Mouse (Mus musculus) forebrain, embryonic 13.5 days (tissue): ENCODE data around the gene Xntrpc. TPM values are rescaled to one million over a fixed set of nuclear protein-coding genes. Genes with fewer than 3 reads are reported as not detected.

Experiments
- ATAC-seq: fragments of 200-750 bp; cut with Nextera tagmentation; 2 replicates; pipeline ENCODE4 v1.8.0; 2017
- H3K27ac ChIP-seq: fragments of 300-500 bp; sonication (generic); 2 replicates; pipeline ENCODE4 v1.5.1; 2015; ENCODE audit warnings: inconsistent platforms, mild to moderate bottlenecking, moderate library complexity
- H3K27me3 ChIP-seq: fragments of 300-500 bp; sonication (generic); 2 replicates; pipeline ENCODE4 v1.6.1; 2015; ENCODE audit warnings: mild to moderate bottlenecking, inconsistent platforms
- H3K36me3 ChIP-seq: fragments of 300-500 bp; sonication (generic); 2 replicates; pipeline ENCODE4 v1.6.1; 2015; ENCODE audit warnings: mild to moderate bottlenecking, inconsistent platforms; ENCODE audit not compliant: poor library complexity, severe bottlenecking
- H3K4me1 ChIP-seq: fragments of 300-500 bp; sonication (generic); 2 replicates; pipeline ENCODE4 v1.6.1; 2015; ENCODE audit warnings: inconsistent platforms
- H3K4me2 ChIP-seq: fragments of 300-500 bp; sonication (generic); 2 replicates; pipeline ENCODE4 v1.6.1; 2015; ENCODE audit warnings: inconsistent platforms, mild to moderate bottlenecking, moderate library complexity
- H3K4me3 ChIP-seq: fragments of 300-500 bp; sonication (generic); 2 replicates; pipeline ENCODE4 v1.5.1; 2015; ENCODE audit warnings: mild to moderate bottlenecking, inconsistent platforms
- H3K9ac ChIP-seq: fragments of 300-500 bp; sonication (generic); 2 replicates; pipeline ENCODE4 v1.6.1; 2015; ENCODE audit warnings: mild to moderate bottlenecking, inconsistent platforms
- H3K9me3 ChIP-seq: fragments of 300-500 bp; sonication (generic); replicated peaks from 2 replicates; pipeline ENCODE4 v1.6.1; 2016; ENCODE audit warnings: inconsistent platforms
- WGBS: fragments of 180-500 bp; shearing (Covaris S2); methylation state at CpG from one replicate; pipeline ENCODE4 v1.1.7; 2015; 5-methylcytosine and 5-hydroxymethylcytosine counted together
- polyA plus RNA-seq: library from polyadenylated mRNA; unstranded; fragments of >200 nt; fragmentation: Nextera tagmentation; extraction: Ambion mirVana; gene quantifications from 2 replicates; pipeline ENCODE4 v1.2.1, GENCODE M21; 2015

Gene Xntrpc
- polyA plus RNA-seq, 1 experiment from 2014 or later: 1.8 TPM

DNA sequence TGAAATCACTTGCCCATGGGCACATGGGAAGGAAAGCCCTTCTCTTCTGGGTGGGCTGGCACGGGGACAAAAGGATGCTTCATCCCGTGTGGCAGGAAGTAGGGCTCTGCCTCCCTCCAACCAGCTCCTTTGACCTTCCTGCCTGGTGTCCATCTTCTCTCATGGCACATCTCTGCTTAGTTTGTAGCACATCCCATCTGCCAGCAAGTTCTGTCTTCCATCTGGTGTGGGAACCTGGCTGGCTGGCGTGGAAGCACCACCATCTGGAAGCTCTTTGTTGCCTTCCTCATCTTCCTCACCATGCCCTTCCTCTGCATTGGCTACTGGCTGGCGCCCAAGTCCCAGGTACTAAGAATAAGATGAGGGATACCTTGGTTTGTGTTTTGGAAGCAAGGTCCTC, 21.8 kb downstream of the Xntrpc start:
- no peaks in the 10 kb centered on the region for H3K27me3 ChIP-seq
- H3K4me2 ChIP-seq: no peak overlapping the region
- H3K4me3 ChIP-seq: no peak overlapping the region
- no peak for ATAC-seq
- WGBS: 82% methylated on average over 4 of the region's 4 CpGs
- no peaks in the 10 kb centered on the region for H3K4me1 ChIP-seq
- no peaks in the 10 kb centered on the region for H3K9me3 ChIP-seq
- H3K36me3 ChIP-seq: peaks cover 63% of the 10 kb centered on the region
- H3K27ac ChIP-seq: no peak overlapping the region
- H3K9ac ChIP-seq: no peak overlapping the region

DNA sequence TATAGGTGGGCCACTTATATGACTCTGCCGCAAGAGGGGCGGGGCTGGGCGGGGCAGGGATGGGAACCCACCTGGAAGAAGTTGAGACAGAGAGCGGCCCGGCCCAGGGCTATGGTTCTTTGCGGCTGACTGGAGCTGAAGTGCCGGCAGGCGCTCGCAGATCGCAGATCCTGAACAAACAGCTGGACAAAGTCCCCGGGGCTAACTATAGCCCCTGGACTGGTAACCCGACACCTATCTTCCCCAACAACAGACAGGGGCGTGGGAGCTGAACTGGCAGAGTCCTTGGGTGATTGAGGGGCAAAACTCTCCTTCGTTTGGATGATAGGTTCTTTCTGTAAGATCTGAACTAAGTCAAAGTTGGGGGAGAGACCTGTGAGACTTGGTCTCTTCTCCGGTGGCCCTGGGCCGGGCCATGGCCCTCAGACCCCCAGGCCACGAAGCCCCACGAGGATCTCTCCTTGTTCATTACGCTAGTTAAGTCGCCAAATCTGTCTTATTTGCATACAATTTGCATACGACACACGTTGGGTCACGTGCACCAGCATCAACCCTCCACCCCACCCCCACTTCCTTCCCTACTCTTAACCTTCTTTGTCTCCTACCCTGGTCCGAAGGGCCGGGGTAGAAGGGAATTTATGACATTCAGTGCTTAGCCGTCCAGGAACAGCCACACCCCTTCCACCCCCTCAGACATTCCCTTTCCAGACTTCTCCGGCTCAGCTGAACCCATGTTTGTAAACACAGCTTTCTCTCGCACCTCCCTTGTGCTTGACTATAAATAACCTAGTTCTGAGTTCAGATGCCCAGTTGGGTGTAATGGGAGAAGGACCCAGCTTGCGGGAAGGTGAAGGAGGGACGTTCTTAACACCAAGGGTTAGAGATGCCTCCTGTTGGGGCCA, 34.5 kb downstream of the Xntrpc start:
- peak overlapping the region; percentile 38; the same call in 1 of the 2 replicates for H3K9ac ChIP-seq
- 4% methylated on average over 30 of the region's 30 CpGs for WGBS

DNA sequence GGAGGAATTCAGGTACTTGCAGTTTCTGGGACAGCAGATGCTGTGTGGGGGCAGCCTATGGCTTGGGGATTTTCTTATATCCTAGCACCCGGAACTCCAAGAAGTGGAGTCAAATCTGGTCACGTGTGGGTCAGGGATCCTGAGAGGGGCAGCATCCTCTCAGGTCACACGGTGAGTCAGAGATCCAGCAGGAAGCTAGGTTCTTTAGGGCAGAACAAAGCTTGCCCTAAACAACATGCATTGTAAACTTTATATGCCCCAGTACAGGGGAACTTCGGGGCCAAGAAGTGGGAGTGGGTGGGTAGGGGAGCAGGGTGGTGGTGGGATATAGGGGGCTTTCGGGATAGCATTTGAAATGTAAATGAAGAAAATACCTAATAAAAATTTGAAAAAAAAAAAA, 35.4 kb downstream of the Xntrpc start:
- ATAC-seq: no peak
- 66% methylated on average over 5 of the region's 5 CpGs for WGBS
- Histone ChIP-seq H3K9me3 (no peaks in the 10 kb centered on the region), H3K27me3 (0 out of 2 replicates have a peak, but pooled peaks cover 8% of the 10 kb centered on the region), H3K27ac (no peak overlapping the region), H3K9ac (no peak overlapping the region), H3K36me3 (no peaks in the 10 kb centered on the region), H3K4me1 (peaks cover 15% of the 10 kb centered on the region), H3K4me3 (no peak overlapping the region), H3K4me2 (no peak overlapping the region)

More for the DNA sequence above, 34.5 kb downstream of the Xntrpc start:
- Histone ChIP-seq H3K9me3 (no peaks in the 10 kb centered on the region), H3K4me2 (peak overlapping the region; percentile 58), H3K36me3 (peaks cover 3% of the 10 kb centered on the region; the same call in 1 of the 2 replicates), H3K4me3 (peak overlapping the region; percentile 28), H3K27ac (no peak overlapping the region), H3K27me3 (0 out of 2 replicates have a peak, but pooled peaks cover 8% of the 10 kb centered on the region), H3K4me1 (peaks cover 15% of the 10 kb centered on the region)
- ATAC-seq: peak; percentile 74

DNA sequence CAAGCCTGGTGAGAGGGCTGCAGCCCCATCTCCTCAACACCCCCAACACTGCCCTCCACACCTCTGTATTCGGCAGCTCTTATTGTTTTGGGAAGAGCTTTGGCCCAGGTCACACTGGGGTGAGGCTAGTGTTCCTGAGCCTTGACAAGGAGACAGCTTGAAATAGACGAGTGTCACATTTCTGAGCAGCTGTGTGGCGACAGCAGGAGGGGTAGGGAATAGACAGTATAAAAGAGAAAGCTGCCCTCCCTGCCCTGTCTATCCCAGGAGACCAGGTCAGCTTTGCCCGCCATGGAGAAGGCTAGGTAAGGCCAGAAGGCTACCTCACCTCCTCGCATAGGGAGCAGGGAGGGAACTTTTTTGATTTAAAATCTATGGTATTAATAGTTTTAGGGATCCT, 36.0 kb downstream of the Xntrpc start, which contains the start of gene Art1:
Gene Art1, plus strand, starts transcription at position 257 of the 400 bp plus-strand sequence.
- no peak for ATAC-seq
- Histone ChIP-seq H3K36me3 (no peaks in the 10 kb centered on the region), H3K9me3 (no peaks in the 10 kb centered on the region), H3K4me1 (peaks cover 15% of the 10 kb centered on the region), H3K4me2 (peak within 1 kb of the TSS; percentile 58; the same call in 1 of the 2 replicates), H3K27me3 (0 out of 2 replicates have a peak, but pooled peaks cover 8% of the 10 kb centered on the region), H3K9ac (no peak within 1 kb of the TSS), H3K4me3 (no peak within 1 kb of the TSS), H3K27ac (no peak within 1 kb of the TSS)
- 42% methylated on average over 5 of the region's 5 CpGs for WGBS

DNA sequence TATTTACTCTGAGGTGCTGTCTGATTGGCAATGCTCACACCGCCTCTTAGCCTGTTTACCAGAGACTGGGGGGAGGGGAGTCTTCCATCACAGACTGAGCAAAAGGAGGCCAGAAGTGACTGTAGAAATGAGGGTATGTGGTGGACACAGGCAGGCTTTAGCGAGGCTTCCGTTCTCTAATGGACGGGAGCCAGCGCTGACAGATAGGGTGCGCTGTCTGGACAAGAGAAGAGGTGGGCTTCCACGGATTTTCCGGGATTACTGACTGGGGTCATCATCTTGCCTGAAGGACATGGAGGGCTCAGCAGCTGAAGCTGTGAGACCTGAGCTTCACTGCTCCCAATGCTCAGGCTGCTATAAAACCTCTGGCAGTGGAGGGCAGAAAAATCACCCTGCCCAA, 36.7 kb downstream of the Xntrpc start:
- Histone ChIP-seq H3K4me1 (peaks cover 21% of the 10 kb centered on the region), H3K9ac (no peak overlapping the region), H3K9me3 (no peaks in the 10 kb centered on the region), H3K27ac (no peak overlapping the region), H3K27me3 (0 out of 2 replicates have a peak, but pooled peaks cover 8% of the 10 kb centered on the region), H3K4me3 (no peak overlapping the region), H3K4me2 (no peak overlapping the region), H3K36me3 (no peaks in the 10 kb centered on the region)
- ATAC-seq: no peak
- WGBS: 49% methylated on average over 8 of the region's 8 CpGs

DNA sequence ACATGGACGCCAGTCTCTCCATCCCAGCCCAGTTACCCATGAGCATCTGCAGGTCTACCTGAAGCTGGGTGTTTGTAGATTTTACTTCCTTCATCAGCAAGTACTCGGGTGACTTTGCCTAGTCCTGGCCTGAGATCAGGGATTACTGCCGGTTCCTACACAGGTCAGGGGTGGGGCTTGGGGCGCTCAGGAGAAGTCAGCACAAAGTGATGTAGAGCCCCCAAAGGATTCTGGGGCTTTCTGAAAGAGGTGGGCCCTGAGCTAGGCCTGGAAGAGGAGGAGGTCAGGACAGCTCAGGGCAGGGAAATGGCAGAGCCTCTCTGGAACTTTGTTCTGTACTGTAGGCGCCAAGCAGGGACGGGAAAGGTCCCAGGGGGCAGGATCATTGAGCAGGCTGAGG, 37.2 kb downstream of the Xntrpc start:
- no peaks in the 10 kb centered on the region for H3K9me3 ChIP-seq
- H3K4me2 ChIP-seq: no peak overlapping the region
- 40% methylated on average over 6 of the region's 6 CpGs for WGBS
- peaks cover 21% of the 10 kb centered on the region for H3K4me1 ChIP-seq
- no peak for ATAC-seq
- 0 out of 2 replicates have a peak, but pooled peaks cover 8% of the 10 kb centered on the region for H3K27me3 ChIP-seq
- no peaks in the 10 kb centered on the region for H3K36me3 ChIP-seq
- no peak overlapping the region for H3K27ac ChIP-seq
- no peak overlapping the region for H3K9ac ChIP-seq
- H3K4me3 ChIP-seq: no peak overlapping the region

DNA sequence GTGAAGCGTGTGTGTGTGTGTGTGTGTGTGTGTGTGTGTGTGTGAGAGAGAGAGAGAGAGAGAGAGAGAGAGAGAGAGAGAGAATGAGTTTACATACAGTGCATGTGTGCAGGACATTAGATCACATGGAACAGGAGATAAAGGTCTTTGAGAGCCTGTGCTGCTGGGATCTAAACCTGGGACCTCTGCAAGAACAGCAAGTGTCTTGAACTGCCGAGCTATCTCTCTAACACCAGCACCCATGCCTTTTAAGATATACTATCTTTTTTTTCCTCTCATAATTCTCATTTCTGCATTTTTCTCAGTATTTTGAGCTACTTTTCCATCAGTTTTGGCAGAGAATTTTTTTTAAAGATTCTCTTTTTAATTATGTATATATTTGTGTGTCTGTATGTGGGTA, 38.0 kb downstream of the Xntrpc start:
- H3K4me1 ChIP-seq: peaks cover 21% of the 10 kb centered on the region
- H3K27ac ChIP-seq: no peak overlapping the region
- 85% methylated on average over 2 of the region's 2 CpGs for WGBS
- 0 out of 2 replicates have a peak, but pooled peaks cover 8% of the 10 kb centered on the region for H3K27me3 ChIP-seq
- ATAC-seq: no peak
- no peaks in the 10 kb centered on the region for H3K9me3 ChIP-seq
- no peak overlapping the region for H3K4me3 ChIP-seq
- no peak overlapping the region for H3K4me2 ChIP-seq
- no peak overlapping the region for H3K9ac ChIP-seq
- no peaks in the 10 kb centered on the region for H3K36me3 ChIP-seq

DNA sequence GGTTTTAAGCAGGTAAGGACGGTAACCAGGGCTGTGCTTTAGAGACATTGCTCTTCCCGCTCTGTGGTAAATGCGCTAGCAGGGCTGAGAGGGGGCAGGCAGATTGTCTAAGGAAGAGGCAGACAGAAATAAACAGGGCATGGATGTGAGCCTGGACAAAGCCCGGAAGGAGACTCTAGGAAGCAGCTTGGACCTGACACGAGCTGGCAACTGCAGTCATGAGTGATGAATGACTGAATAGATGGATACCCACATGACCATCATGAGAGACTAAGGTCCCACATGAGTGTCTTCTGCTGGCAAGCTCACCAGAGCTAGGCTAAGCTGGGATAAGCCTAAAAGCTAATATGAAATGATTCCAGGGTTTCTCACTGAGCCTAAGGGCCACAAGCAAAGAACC, 38.6 kb downstream of the Xntrpc start:
- no peak overlapping the region for H3K9ac ChIP-seq
- ATAC-seq: no peak
- H3K27ac ChIP-seq: no peak overlapping the region
- H3K4me1 ChIP-seq: peaks cover 21% of the 10 kb centered on the region
- H3K36me3 ChIP-seq: no peaks in the 10 kb centered on the region
- WGBS: 78% methylated on average over 5 of the region's 5 CpGs
- no peak overlapping the region for H3K4me3 ChIP-seq
- 0 out of 2 replicates have a peak, but pooled peaks cover 5% of the 10 kb centered on the region for H3K27me3 ChIP-seq
- H3K9me3 ChIP-seq: no peaks in the 10 kb centered on the region
- H3K4me2 ChIP-seq: no peak overlapping the region

DNA sequence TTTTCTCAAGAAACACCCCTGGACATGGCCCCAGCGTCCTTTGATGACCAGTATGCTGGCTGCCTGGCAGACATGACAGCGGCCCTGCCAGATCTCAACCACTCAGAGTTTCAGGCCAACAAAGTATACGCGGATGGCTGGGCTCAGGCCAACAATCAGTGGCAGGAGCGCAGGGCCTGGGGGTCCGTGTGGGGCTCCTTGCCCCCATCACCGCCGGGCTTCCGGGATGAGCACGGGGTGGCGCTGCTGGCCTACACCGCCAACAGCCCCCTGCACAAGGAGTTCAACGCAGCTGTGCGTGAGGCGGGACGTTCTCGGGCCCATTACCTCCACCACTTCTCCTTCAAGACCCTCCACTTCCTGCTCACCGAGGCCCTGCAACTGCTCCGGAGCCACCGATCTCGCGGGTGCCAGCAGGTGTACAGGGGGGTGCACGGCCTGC, 41.2 kb downstream of the Xntrpc start:
- Histone ChIP-seq H3K9me3 (no peaks in the 10 kb centered on the region), H3K27ac (no peak overlapping the region), H3K27me3 (no peaks in the 10 kb centered on the region), H3K4me2 (peak overlapping the region; percentile 56), H3K9ac (peak overlapping the region; percentile 36; the same call in 1 of the 2 replicates), H3K4me3 (peak overlapping the region; percentile 21), H3K36me3 (no peaks in the 10 kb centered on the region), H3K4me1 (peaks cover 6% of the 10 kb centered on the region; the same call in 1 of the 2 replicates)
- ATAC-seq: no peak
- 26% methylated on average over 23 of the region's 23 CpGs for WGBS

DNA sequence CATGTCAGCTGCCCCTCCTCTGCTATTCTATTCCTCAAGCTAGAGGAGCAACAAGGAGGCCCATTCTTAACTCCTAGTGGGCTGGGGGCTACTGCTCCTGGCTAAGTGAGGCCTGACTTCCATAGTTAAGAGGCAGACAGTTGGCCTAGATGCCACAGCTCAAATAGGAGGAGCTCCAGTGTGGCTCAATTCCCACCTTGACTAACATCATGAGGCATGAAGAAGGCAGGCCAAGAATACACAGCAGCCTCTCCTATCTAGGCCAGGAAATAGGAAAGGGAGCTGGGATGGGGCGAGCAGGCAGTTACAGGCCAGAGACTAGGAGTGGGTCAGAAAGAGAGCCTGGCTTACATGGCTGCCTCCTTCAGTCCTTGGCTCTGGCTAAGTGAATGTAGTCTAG, 42.7 kb downstream of the Xntrpc start:
- no peak for ATAC-seq
- H3K9me3 ChIP-seq: no peaks in the 10 kb centered on the region
- no peak overlapping the region for H3K4me3 ChIP-seq
- no peaks in the 10 kb centered on the region for H3K27me3 ChIP-seq
- H3K27ac ChIP-seq: no peak overlapping the region
- H3K36me3 ChIP-seq: no peaks in the 10 kb centered on the region
- 91% methylated on average over 1 of the region's 1 CpGs for WGBS
- H3K4me1 ChIP-seq: peaks cover 6% of the 10 kb centered on the region; the same call in 1 of the 2 replicates
- H3K4me2 ChIP-seq: no peak overlapping the region
- H3K9ac ChIP-seq: no peak overlapping the region

DNA sequence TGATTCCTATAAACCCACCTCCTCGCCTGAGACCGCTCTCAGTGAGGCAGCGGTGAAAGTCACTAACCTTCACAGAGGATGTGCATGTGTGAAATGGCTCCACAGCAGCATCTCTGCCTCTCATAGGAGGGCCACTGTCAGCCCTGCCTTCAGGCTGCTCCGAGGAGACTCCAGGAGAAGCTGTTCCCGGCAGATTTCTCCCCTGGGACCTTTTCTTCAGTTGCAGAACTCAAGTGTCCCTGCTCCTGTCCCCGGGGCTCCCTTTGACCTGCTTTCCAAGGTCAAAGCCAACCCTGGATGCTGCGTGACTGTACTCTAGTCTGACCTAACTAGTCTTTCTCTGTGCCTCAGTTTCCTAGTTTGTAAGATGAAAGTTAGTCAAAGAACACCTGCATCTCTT, 43.7 kb downstream of the Xntrpc start, which contains the start of gene Art5:
Gene Art5, minus strand, starts transcription at position 319 of the 400 bp plus-strand sequence.
- peaks cover 6% of the 10 kb centered on the region; the same call in 1 of the 2 replicates for H3K4me1 ChIP-seq

DNA sequence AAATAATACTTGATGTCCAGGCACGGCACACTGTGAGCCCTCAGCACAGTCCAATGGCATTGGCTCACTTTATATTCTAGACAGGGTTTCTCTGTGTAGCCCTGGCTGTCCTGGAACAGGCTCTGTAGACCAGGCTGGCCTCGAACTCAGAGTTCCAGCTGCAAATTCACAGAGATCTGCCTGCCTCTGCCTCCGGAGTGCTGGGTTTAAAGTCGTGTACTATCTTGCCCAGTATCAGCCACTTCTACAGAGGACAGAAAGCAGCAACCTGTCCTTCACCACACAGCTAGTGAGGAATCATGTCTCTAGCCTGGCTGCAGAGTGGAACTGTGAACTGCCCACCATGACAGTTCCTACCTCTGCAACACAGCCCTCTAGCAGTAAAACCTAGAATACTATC, 44.2 kb downstream of the Xntrpc start:
- Histone ChIP-seq H3K4me1 (peaks cover 6% of the 10 kb centered on the region; the same call in 1 of the 2 replicates), H3K9me3 (no peaks in the 10 kb centered on the region), H3K4me3 (no peak overlapping the region), H3K27me3 (no peaks in the 10 kb centered on the region), H3K9ac (no peak overlapping the region), H3K27ac (no peak overlapping the region), H3K4me2 (no peak overlapping the region), H3K36me3 (no peaks in the 10 kb centered on the region)
- ATAC-seq: no peak
- WGBS: 84% methylated on average over 4 of the region's 4 CpGs

More for the DNA sequence above, 43.7 kb downstream of the Xntrpc start, which contains the start of gene Art5:
- Histone ChIP-seq H3K27ac (no peak within 1 kb of the TSS), H3K36me3 (no peaks in the 10 kb centered on the region), H3K4me2 (no peak within 1 kb of the TSS), H3K9ac (no peak within 1 kb of the TSS), H3K4me3 (no peak within 1 kb of the TSS), H3K9me3 (no peaks in the 10 kb centered on the region), H3K27me3 (no peaks in the 10 kb centered on the region)
- no peak for ATAC-seq
- 80% methylated on average over 7 of the region's 7 CpGs for WGBS
